Mouse (Mus musculus) liver, adult 2 months (tissue): ENCODE measurements at regions not wholly inside any gene's neighbourhood (a gene's known extent, or its start where the extent isn't known, plus 50 kb on each side); places are given as distances from the start of the nearest gene placed in this dataset.

ENCODE experiments used
- DNase-seq: peaks from one replicate; pipeline ENCODE4 v3.0.0-alpha.2; 2011; ENCODE audit warnings: low read depth, low spot score; ENCODE audit errors: extremely low read depth
- H3K27ac ChIP-seq: fragments of 200-500 bp; replicated peaks from 2 replicates; pipeline ENCODE4 v1.5.1; 2012; ENCODE audit warnings: low read depth, mild to moderate bottlenecking, control low read depth, inconsistent platforms, low read length; ENCODE audit not compliant: insufficient read depth
- H3K27me3 ChIP-seq: fragments of 200-500 bp; 2 replicates; pipeline ENCODE4 v1.6.1; 2012; ENCODE audit warnings: mild to moderate bottlenecking, moderate library complexity, low read length, inconsistent platforms; ENCODE audit not compliant: control insufficient read depth, insufficient read depth
- H3K36me3 ChIP-seq: fragments of 200-500 bp; 2 replicates; pipeline ENCODE4 v1.6.1; 2012; ENCODE audit warnings: low read length, inconsistent platforms; ENCODE audit not compliant: control insufficient read depth, insufficient read depth
- H3K4me1 ChIP-seq: fragments of 200-500 bp; 2 replicates; pipeline ENCODE4 v1.6.1; 2011; ENCODE audit warnings: low read length; ENCODE audit not compliant: control insufficient read depth, insufficient read depth
- H3K4me3 ChIP-seq: fragments of 200-500 bp; 2 replicates; pipeline ENCODE4 v1.5.1; 2011; ENCODE audit warnings: low read depth, mild to moderate bottlenecking, control low read depth, low read length, moderate library complexity; ENCODE audit not compliant: insufficient read depth
- H3K79me2 ChIP-seq: fragments of 200-500 bp; 2 replicates; pipeline ENCODE4 v1.6.1; 2012; ENCODE audit warnings: inconsistent platforms, mild to moderate bottlenecking, low read length, moderate library complexity; ENCODE audit not compliant: control insufficient read depth, insufficient read depth
- H3K9ac ChIP-seq: fragments of 200-500 bp; 2 replicates; pipeline ENCODE4 v1.6.1; 2012; ENCODE audit warnings: low read depth, mild to moderate bottlenecking, control low read depth, inconsistent platforms, low read length
- CTCF ChIP-seq: fragments of 200-500 bp; IDR thresholded peaks from 2 replicates; pipeline ENCODE4 v1.5.1; 2011; ENCODE audit warnings: low read depth, low read length, control low read depth
- POLR2A ChIP-seq: fragments of 200-500 bp; IDR thresholded peaks from 2 replicates; pipeline ENCODE4 v1.6.1; 2011; ENCODE audit warnings: low read length, control low read depth; ENCODE audit not compliant: insufficient read depth; ENCODE audit errors: extremely low read depth
- WGBS: fragments of 180-500 bp; shearing (Covaris S2); methylation state at CpG from one replicate; pipeline ENCODE4 v1.1.7; 2018; 5-methylcytosine and 5-hydroxymethylcytosine counted together

DNA sequence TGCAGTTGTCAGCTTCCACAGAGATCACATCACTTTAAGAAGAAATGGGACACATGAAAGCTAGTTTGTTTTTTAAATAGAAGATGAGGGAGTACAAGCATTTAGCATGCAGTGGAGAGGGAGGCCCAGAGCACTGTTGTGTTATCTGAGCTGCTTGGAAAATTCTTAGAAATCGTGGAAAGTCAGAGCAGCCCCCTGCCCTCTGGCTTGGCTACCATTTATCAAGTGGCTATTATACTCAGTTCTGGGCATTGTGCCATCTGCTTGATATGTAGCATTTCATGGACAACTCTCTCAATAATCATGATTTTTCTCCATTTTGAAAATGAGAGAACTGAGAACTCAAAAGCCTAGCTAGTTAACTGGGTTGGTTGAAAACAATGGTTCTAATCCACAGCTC is 470.8 kb downstream of the Gm826 start:
- no peaks in the 10 kb centered on the region for H3K79me2 ChIP-seq
- no peaks in the 10 kb centered on the region for H3K36me3 ChIP-seq
- no peak overlapping the region for H3K4me3 ChIP-seq
- H3K9ac ChIP-seq = no peak overlapping the region
- H3K27ac ChIP-seq = no peak overlapping the region
- no peak for DNase-seq
- H3K4me1 ChIP-seq = no peaks in the 10 kb centered on the region
- H3K27me3 ChIP-seq = no peaks in the 10 kb centered on the region
- 50% methylated on average over 1 of the region's 1 CpGs for WGBS
- TF ChIP-seq POLR2A (no peak), CTCF (no peak)

DNA sequence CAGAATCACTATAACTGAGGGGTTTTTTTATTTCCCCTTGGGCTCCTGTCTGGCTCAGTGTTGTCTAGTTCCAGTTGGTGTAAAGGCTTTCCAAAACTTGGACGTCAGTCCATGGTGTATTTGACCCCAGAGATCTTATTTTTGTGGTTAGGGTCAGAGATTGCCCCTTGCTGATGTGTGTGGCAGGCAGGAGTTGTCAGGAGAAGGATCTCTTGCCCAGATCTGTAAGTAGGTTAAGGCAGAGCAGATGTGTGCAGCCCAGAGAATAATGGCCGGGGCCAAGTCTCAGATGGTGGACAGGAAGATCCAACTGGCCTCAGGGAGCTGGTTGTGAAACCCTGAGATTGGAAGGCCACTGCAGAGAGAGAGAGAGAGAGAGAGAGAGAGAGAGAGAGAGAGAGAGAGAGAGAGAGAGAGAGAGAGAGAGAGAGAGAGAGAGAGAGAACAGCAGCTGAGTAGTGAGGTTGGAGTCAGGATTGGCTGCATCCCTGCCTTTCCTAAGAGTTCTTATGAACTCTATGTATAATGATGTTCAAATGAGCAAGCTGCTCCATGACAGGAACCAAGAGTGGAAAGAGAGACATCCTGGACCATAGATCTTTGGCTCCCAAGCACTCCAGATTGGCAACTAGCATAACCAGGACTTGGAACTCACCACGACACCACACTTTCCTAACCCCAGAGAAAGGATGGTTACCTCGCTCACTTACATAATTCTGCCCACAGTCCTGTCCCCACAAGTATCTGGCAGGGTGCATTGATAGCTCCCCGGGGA is 479.9 kb downstream of the Gm826 start:
- WGBS = 82% methylated on average over 5 of the region's 5 CpGs
- no peaks in the 10 kb centered on the region for H3K36me3 ChIP-seq
- H3K4me3 ChIP-seq = no peak overlapping the region
- no peak overlapping the region for H3K9ac ChIP-seq
- H3K27ac ChIP-seq = no peak overlapping the region
- TF ChIP-seq CTCF = no peak
- TF ChIP-seq POLR2A = no peak
- H3K79me2 ChIP-seq = no peaks in the 10 kb centered on the region
- DNase-seq = no peak
- H3K4me1 ChIP-seq = no peaks in the 10 kb centered on the region
- no peaks in the 10 kb centered on the region for H3K27me3 ChIP-seq

- WGBS = 92% methylated on average over 4 of the region's 4 CpGs
- H3K27me3 ChIP-seq = no peaks in the 10 kb centered on the region
- no peak for DNase-seq
- no peak for TF ChIP-seq CTCF
- TF ChIP-seq POLR2A = no peak
- no peaks in the 10 kb centered on the region for H3K4me1 ChIP-seq
- no peak overlapping the region for H3K27ac ChIP-seq
- no peak overlapping the region for H3K9ac ChIP-seq
- no peaks in the 10 kb centered on the region for H3K79me2 ChIP-seq
- no peak overlapping the region for H3K4me3 ChIP-seq
- no peaks in the 10 kb centered on the region for H3K36me3 ChIP-seq
These were observed 481.0 kb downstream of the Gm826 start for GRCm38 (mm10) chr2:159852959-159853358.

DNA sequence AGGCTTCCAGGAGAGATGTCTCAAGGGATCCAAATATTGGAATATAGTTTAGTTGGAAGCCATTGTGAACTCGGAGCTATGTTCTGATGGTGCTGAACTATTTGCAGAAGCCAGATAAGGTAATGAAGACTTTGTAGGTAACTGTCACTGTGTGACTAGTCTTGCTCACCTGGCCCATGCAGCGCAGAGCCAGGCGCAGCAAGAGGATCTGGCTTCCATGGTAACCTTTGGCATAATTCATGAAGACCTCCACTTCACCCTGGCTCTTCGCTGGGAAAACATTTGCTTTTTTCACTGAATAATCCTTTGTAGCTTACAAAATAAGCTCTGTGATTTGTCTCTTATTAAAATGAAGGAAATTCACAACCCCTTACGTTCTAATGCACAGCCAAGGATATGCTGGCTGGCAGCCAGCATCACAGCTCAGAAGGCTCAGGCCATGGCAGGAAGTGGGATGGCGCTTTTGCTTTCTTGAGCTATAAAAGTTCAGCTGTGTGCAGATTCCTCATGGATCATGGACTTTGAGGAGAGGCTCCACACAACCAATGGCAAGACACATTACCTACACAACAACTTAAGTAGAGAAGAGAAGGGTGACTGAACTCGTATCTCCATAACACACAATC is 501.4 kb downstream of the Gm826 start:
- Histone ChIP-seq H3K4me3 (no peak overlapping the region), H3K27me3 (no peaks in the 10 kb centered on the region), H3K79me2 (no peaks in the 10 kb centered on the region), H3K36me3 (no peaks in the 10 kb centered on the region), H3K9ac (no peak overlapping the region), H3K4me1 (no peaks in the 10 kb centered on the region), H3K27ac (no peak overlapping the region)
- no peak for TF ChIP-seq CTCF
- no peak for TF ChIP-seq POLR2A
- 83% methylated on average over 7 of the region's 7 CpGs for WGBS
- DNase-seq = no peak

DNA sequence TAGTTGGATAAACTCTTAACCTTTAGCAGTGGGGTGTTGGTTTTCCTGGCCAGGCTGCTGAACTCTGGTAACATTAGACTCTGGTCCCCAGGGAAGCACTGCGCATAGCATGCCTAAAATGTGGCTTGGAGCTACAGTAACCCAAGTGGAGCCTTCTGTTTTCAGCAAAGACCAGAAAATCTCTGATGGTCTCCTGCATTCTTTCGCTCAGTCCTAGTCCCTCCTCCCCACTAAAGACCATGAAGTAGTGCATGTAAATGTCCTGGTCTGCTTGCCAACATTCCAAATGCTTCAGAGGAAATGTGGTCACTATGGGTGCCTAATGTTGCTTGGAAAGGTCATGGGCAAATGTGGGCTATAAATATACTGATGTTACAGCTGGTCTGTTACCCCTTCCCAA is 507.5 kb downstream of the Gm826 start:
- H3K79me2 ChIP-seq = no peaks in the 10 kb centered on the region
- H3K27me3 ChIP-seq = no peaks in the 10 kb centered on the region
- H3K36me3 ChIP-seq = no peaks in the 10 kb centered on the region
- WGBS = 73% methylated on average over 2 of the region's 2 CpGs
- no peak overlapping the region for H3K4me3 ChIP-seq
- H3K4me1 ChIP-seq = no peaks in the 10 kb centered on the region; the same call in 1 of the 2 replicates
- peak; percentile 24 for DNase-seq
- no peak overlapping the region for H3K27ac ChIP-seq
- no peak overlapping the region for H3K9ac ChIP-seq
- no peak for TF ChIP-seq POLR2A
- no peak for TF ChIP-seq CTCF

DNA sequence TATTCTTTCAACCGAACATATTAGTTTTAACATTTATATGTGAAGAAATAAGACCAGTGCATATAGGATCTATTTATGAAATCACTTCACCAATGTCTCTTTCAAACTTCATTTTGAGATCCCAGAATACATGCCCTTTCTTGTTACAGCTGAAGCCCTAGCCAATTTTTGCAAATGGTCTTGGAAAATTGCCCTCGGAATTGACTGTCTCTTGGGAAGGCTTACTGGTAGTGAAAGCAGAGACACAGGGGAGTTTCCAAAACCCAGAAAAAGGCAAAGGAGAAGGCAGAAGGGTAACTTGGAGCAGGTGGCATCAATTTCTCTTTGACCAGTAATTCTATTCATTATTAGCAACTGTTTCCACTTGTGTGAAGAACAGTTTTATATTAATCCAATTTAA is 515.4 kb downstream of the Gm826 start:
- Histone ChIP-seq H3K9ac (no peak overlapping the region), H3K27ac (no peak overlapping the region), H3K36me3 (no peaks in the 10 kb centered on the region), H3K4me3 (no peak overlapping the region), H3K27me3 (no peaks in the 10 kb centered on the region), H3K4me1 (no peaks in the 10 kb centered on the region), H3K79me2 (no peaks in the 10 kb centered on the region)
- TF ChIP-seq POLR2A (no peak), CTCF (no peak)
- DNase-seq = no peak
- 91% methylated on average over 2 of the region's 2 CpGs for WGBS
